Comparison of ENCODE assay signal across 18 mouse cellular contexts in genomic region chr2:59353821-59354220, GRCm38 (mm10).
A peak's percentile ranks its signal among the peaks of the same experiment; 100 is the strongest.
DNase-seq lines count a peak whose midpoint lies in the region; ATAC-seq and TF ChIP-seq lines count a peak whose summit lies in the region.
"Had no signal": no experiment of that assay in that cellular context is flagged by ENCODE, and none has a peak within 500 bp of the region (broad histone marks: within the 10 kb centered on the region; RNA-seq: fewer than 3 reads in every experiment).

No protein-coding gene starts in this region.

- no peak for ATAC-seq in midbrain, embryonic 11.5 days (ENCODE audit: low FRiP score)
- no peak for ATAC-seq in midbrain, postnatal 0 days (ENCODE audit: low FRiP score)
- ATAC-seq in liver, embryonic 12.5 days, result peak; percentile 60
- peak; percentile 59; the same call in 1 of the 2 replicates for ATAC-seq in lung, embryonic 16.5 days (ENCODE audit: low read depth)
- ATAC-seq in stomach, embryonic 15.5 days (ENCODE audit: insufficient read depth, low FRiP score, low read depth), result peak; percentile 59; the same call in 1 of the 2 replicates
- ATAC-seq: intestine, embryonic 16.5 days; midbrain, embryonic 16.5 days had no signal

- DNase-seq in midbrain, embryonic 11.5 days (ENCODE audit: low spot score, missing footprints), result peak; percentile 75
- DNase-seq in midbrain, postnatal 0 days (ENCODE audit: low spot score), result no peak
- DNase-seq in urinary bladder, postnatal 14 days (ENCODE audit: low spot score), result no peak
- DNase-seq in kidney, adult 2 months, result no peak
- DNase-seq: cerebellum, adult 9-11 months; gastrocnemius, adult 2 months; heart, adult 2 months; right cerebral cortex, postnatal 14 days had no signal

- no peak for TF ChIP-seq CTCF in midbrain, postnatal 0 days (IDR thresholded peaks at IDR 0.05)
- no peak for TF ChIP-seq CTCF in kidney, adult 2 months (conservative IDR thresholded peaks at IDR 0.05; ENCODE audit: insufficient read depth, insufficient read length, low read depth, low read length)

- H3K4me3 ChIP-seq in midbrain, embryonic 11.5 days (ENCODE audit: low read depth, low read length), result no peak overlapping the region
- no peak overlapping the region for H3K4me3 ChIP-seq in midbrain, postnatal 0 days (ENCODE audit: low read depth, low read length)
- no peak overlapping the region for H3K4me3 ChIP-seq in liver, embryonic 12.5 days
- H3K4me3 ChIP-seq in lung, embryonic 16.5 days (ENCODE audit: low read length), result no peak overlapping the region
- no peak overlapping the region for H3K4me3 ChIP-seq in stomach, embryonic 15.5 days (replicated peaks)
- no peak overlapping the region for H3K4me3 ChIP-seq in kidney, adult 2 months (ENCODE audit: insufficient read depth, low read depth, low read length)
- H3K4me3 ChIP-seq: embryonic facial prominence, embryonic 15.5 days; forebrain, embryonic 10.5 days; gastrocnemius, adult 2 months; heart, adult 2 months; hindbrain, embryonic 13.5 days; layer of hippocampus, adult 2 months had no signal

- TF ChIP-seq POLR2A in kidney, adult 2 months (IDR thresholded peaks at IDR 0.05; ENCODE audit: low read depth, low read length), result no peak

- H3K36me3 ChIP-seq in midbrain, embryonic 11.5 days (ENCODE audit: control insufficient read depth, insufficient read depth, low read length), result peaks cover 5% of the 10 kb centered on the region; the same call in 1 of the 2 replicates
- H3K36me3 ChIP-seq in midbrain, postnatal 0 days (ENCODE audit: insufficient read depth, low read length), result peaks cover 13% of the 10 kb centered on the region
- peaks cover 38% of the 10 kb centered on the region for H3K36me3 ChIP-seq in liver, embryonic 12.5 days
- peaks cover 17% of the 10 kb centered on the region for H3K36me3 ChIP-seq in lung, embryonic 16.5 days (ENCODE audit: control insufficient read depth, insufficient read depth, low read length)
- H3K36me3 ChIP-seq in stomach, embryonic 15.5 days, result 0 out of 2 replicates have a peak, but pooled peaks cover 3% of the 10 kb centered on the region
- peaks cover 2% of the 10 kb centered on the region for H3K36me3 ChIP-seq in kidney, adult 2 months (ENCODE audit: control insufficient read depth, insufficient read depth, low read length)

- no peak overlapping the region for H3K4me2 ChIP-seq in midbrain, embryonic 11.5 days
- no peak overlapping the region for H3K4me2 ChIP-seq in midbrain, postnatal 0 days (ENCODE audit: low read depth, low read length, poor library complexity, severe bottlenecking)
- H3K4me2 ChIP-seq in liver, embryonic 12.5 days, result no peak overlapping the region
- H3K4me2 ChIP-seq in lung, embryonic 16.5 days (ENCODE audit: low read depth, low read length), result no peak overlapping the region
- H3K4me2 ChIP-seq in stomach, embryonic 15.5 days, result no peak overlapping the region
- H3K4me2 ChIP-seq: embryonic facial prominence, embryonic 15.5 days; hindbrain, embryonic 13.5 days had no signal

- no peaks in the 10 kb centered on the region; the same call in 1 of the 2 replicates for H3K4me1 ChIP-seq in midbrain, embryonic 11.5 days (ENCODE audit: control insufficient read depth, insufficient read depth, low read length)
- no peaks in the 10 kb centered on the region for H3K4me1 ChIP-seq in midbrain, postnatal 0 days (ENCODE audit: insufficient read depth, low read length)
- no peaks in the 10 kb centered on the region for H3K4me1 ChIP-seq in liver, embryonic 12.5 days
- H3K4me1 ChIP-seq in lung, embryonic 16.5 days (replicated peaks; ENCODE audit: control insufficient read depth, insufficient read depth, low read length), result no peaks in the 10 kb centered on the region
- H3K4me1 ChIP-seq in stomach, embryonic 15.5 days, result 0 out of 2 replicates have a peak, but pooled peaks cover 3% of the 10 kb centered on the region
- H3K4me1 ChIP-seq in kidney, adult 2 months (ENCODE audit: control insufficient read depth, insufficient read depth, low read length), result no peaks in the 10 kb centered on the region

- no peak overlapping the region for H3K27ac ChIP-seq in midbrain, embryonic 11.5 days (ENCODE audit: low read depth, low read length)
- no peak overlapping the region for H3K27ac ChIP-seq in midbrain, postnatal 0 days (ENCODE audit: low read depth, low read length)
- 0 out of 2 replicates have a peak overlapping the region, but pooled peaks have one; percentile 11 for H3K27ac ChIP-seq in liver, embryonic 12.5 days
- peak overlapping the region; percentile 60 for H3K27ac ChIP-seq in lung, embryonic 16.5 days (ENCODE audit: low read length)
- H3K27ac ChIP-seq in stomach, embryonic 15.5 days, result no peak overlapping the region
- H3K27ac ChIP-seq in kidney, adult 2 months (ENCODE audit: insufficient read depth, low read depth, low read length), result no peak overlapping the region
- H3K27ac ChIP-seq: embryonic facial prominence, embryonic 15.5 days; forebrain, embryonic 10.5 days; gastrocnemius, adult 2 months; heart, adult 2 months; hindbrain, embryonic 13.5 days; kidney, postnatal 0 days; layer of hippocampus, adult 2 months had no signal

- no peaks in the 10 kb centered on the region for H3K27me3 ChIP-seq in midbrain, embryonic 11.5 days (ENCODE audit: control insufficient read depth, insufficient read depth, low read length)
- H3K27me3 ChIP-seq in midbrain, postnatal 0 days (ENCODE audit: insufficient read depth, low read length), result no peaks in the 10 kb centered on the region
- H3K27me3 ChIP-seq in liver, embryonic 12.5 days (replicated peaks), result no peaks in the 10 kb centered on the region
- H3K27me3 ChIP-seq in lung, embryonic 16.5 days (ENCODE audit: control insufficient read depth, insufficient read depth, low read depth, low read length), result no peaks in the 10 kb centered on the region
- no peaks in the 10 kb centered on the region for H3K27me3 ChIP-seq in stomach, embryonic 15.5 days (replicated peaks)
- no peaks in the 10 kb centered on the region for H3K27me3 ChIP-seq in kidney, adult 2 months (replicated peaks; ENCODE audit: control insufficient read depth, insufficient read depth, low read length)
- H3K27me3 ChIP-seq: embryonic facial prominence, embryonic 15.5 days; hindbrain, embryonic 13.5 days had no signal

- 77% methylated on average over 3 of the region's 3 CpGs for WGBS in midbrain, embryonic 11.5 days
- WGBS in midbrain, postnatal 0 days, result 82% methylated on average over 3 of the region's 3 CpGs
- 76% methylated on average over 3 of the region's 3 CpGs for WGBS in liver, embryonic 12.5 days (ENCODE audit: insufficient replicate concordance)
- 42% methylated on average over 3 of the region's 3 CpGs for WGBS in lung, embryonic 16.5 days
- 53% methylated on average over 3 of the region's 3 CpGs for WGBS in stomach, embryonic 15.5 days
- WGBS in kidney, adult 2 months, result 80% methylated on average over 3 of the region's 3 CpGs

- H3K9me3 ChIP-seq in midbrain, embryonic 11.5 days (ENCODE audit: control insufficient read depth, low read length), result no peaks in the 10 kb centered on the region
- H3K9me3 ChIP-seq in midbrain, postnatal 0 days (ENCODE audit: low read length), result no peaks in the 10 kb centered on the region
- H3K9me3 ChIP-seq in liver, embryonic 12.5 days (replicated peaks), result no peaks in the 10 kb centered on the region
- H3K9me3 ChIP-seq in lung, embryonic 16.5 days (ENCODE audit: control insufficient read depth, low read length), result no peaks in the 10 kb centered on the region
- no peaks in the 10 kb centered on the region for H3K9me3 ChIP-seq in stomach, embryonic 15.5 days
- H3K9me3 ChIP-seq: embryonic facial prominence, embryonic 15.5 days; forebrain, embryonic 10.5 days; hindbrain, embryonic 13.5 days had no signal

- H3K9ac ChIP-seq in midbrain, embryonic 11.5 days (ENCODE audit: low read length), result no peak overlapping the region
- H3K9ac ChIP-seq in midbrain, postnatal 0 days (replicated peaks; ENCODE audit: low read length, poor library complexity, severe bottlenecking), result no peak overlapping the region
- H3K9ac ChIP-seq in liver, embryonic 12.5 days, result no peak overlapping the region
- H3K9ac ChIP-seq in lung, embryonic 16.5 days (ENCODE audit: low read length), result no peak overlapping the region
- no peak overlapping the region for H3K9ac ChIP-seq in stomach, embryonic 15.5 days
- H3K9ac ChIP-seq: embryonic facial prominence, embryonic 15.5 days; hindbrain, embryonic 13.5 days had no signal

Comparison
In these comparisons a context has a peak if more than half of its experiments do, and no peak if none do; other contexts are left out.
1. ATAC-seq: peak in liver, embryonic 12.5 days (single experiment), lung, embryonic 16.5 days (single experiment) and stomach, embryonic 15.5 days (single experiment); none in midbrain, embryonic 11.5 days (single experiment) and midbrain, postnatal 0 days (single experiment).
2. H3K27ac ChIP-seq: peak in liver, embryonic 12.5 days (single experiment) and lung, embryonic 16.5 days (single experiment); none in midbrain, embryonic 11.5 days (single experiment), midbrain, postnatal 0 days (single experiment), stomach, embryonic 15.5 days (single experiment) and kidney, adult 2 months (single experiment).